Mouse (Mus musculus) testis, adult 2 months (tissue): ENCODE data around the gene AI464131. TPM values are rescaled to one million over a fixed set of nuclear protein-coding genes. Genes with fewer than 3 reads are reported as not detected.

Experiments
- H3K27ac ChIP-seq: fragments of 200-500 bp; 2 replicates; pipeline ENCODE4 v1.5.1; 2012; ENCODE audit warnings: low read depth, low read length; ENCODE audit not compliant: control insufficient read depth, insufficient read depth
- H3K27me3 ChIP-seq: fragments of 200-500 bp; 2 replicates; pipeline ENCODE4 v1.6.1; 2012; ENCODE audit warnings: mild to moderate bottlenecking, low read length, moderate library complexity; ENCODE audit not compliant: control insufficient read depth, insufficient read depth
- H3K36me3 ChIP-seq: fragments of 200-500 bp; 2 replicates; pipeline ENCODE4 v1.6.1; 2012; ENCODE audit warnings: mild to moderate bottlenecking, low read length; ENCODE audit not compliant: control insufficient read depth, insufficient read depth
- H3K4me1 ChIP-seq: fragments of 200-500 bp; 2 replicates; pipeline ENCODE4 v1.6.1; 2012; ENCODE audit warnings: low read length; ENCODE audit not compliant: control insufficient read depth, insufficient read depth
- H3K4me3 ChIP-seq: fragments of 200-500 bp; 2 replicates; pipeline ENCODE4 v1.5.1; 2012; ENCODE audit warnings: low read depth, mild to moderate bottlenecking, low read length, moderate library complexity, mixed read lengths; ENCODE audit not compliant: control insufficient read depth
- CTCF ChIP-seq: fragments of 200-500 bp; IDR thresholded peaks from 2 replicates; pipeline ENCODE4 v1.5.1; 2012; ENCODE audit warnings: low read depth, mild to moderate bottlenecking, inconsistent platforms, low read length, moderate library complexity; ENCODE audit not compliant: control insufficient read depth, insufficient read depth, insufficient replicate concordance
- POLR2A ChIP-seq: fragments of 200-500 bp; IDR thresholded peaks from 2 replicates; pipeline ENCODE4 v1.6.1; 2012; ENCODE audit warnings: low read depth, mild to moderate bottlenecking, inconsistent platforms, low read length, moderate library complexity; ENCODE audit not compliant: control insufficient read depth
- polyA plus RNA-seq: library from polyadenylated mRNA; depleted of rRNA; stranded (reverse); fragments of >200 nt; gene quantifications from 2 replicates; pipeline ENCODE4 v1.2.3, GENCODE M21; 2012; rRNA removed

Gene AI464131
- polyA plus RNA-seq, 1 experiment: 9.8 TPM

DNA sequence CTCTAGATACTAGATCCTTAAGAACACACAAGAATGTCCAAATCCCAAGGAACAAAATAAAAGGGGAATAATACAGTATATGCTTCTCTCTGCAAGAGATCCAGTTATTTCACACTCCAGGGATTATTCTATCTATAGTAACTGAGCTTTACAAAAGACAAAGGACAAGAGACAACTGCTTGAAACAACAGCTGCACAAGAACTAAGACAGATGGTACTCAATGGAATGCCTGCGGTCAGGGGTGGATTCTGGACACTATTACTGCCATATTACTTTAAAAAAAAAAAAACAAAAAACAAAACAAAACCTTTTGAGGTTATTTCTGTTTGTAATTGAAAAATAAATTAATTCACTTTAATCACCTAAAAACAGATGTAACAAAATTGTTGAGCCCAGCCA, 42.2 kb downstream of the AI464131 start:
- Histone ChIP-seq H3K4me1 (peaks cover 2% of the 10 kb centered on the region), H3K4me3 (no peak overlapping the region), H3K36me3 (no peaks in the 10 kb centered on the region; the same call in 1 of the 2 replicates), H3K27ac (no peak overlapping the region), H3K27me3 (no peaks in the 10 kb centered on the region)
- TF ChIP-seq CTCF (no peak), POLR2A (no peak)

DNA sequence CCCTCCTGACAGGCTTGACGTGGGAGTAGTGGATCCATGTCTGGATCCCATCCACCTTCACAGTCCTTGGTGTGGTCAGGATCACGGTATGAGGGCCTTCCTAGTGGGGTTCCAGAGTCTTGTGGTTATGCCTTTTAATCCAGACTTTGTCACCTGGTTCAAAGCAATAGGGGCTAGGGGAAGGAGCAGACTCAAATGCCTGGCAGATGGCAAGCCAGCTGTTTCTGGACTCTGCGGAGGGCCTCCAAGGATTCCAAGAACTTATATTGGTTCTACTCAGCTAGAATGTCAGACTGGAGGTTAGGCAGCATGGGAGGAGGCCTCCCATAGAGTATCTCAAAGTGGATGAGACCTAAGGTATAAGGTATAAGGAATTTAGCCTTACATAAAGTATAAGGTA, 55.3 kb downstream of the AI464131 start:
- no peaks in the 10 kb centered on the region for H3K27me3 ChIP-seq
- H3K4me3 ChIP-seq: no peak overlapping the region
- H3K4me1 ChIP-seq: no peaks in the 10 kb centered on the region
- TF ChIP-seq CTCF (no peak), POLR2A (no peak)
- no peak overlapping the region for H3K27ac ChIP-seq
- H3K36me3 ChIP-seq: no peaks in the 10 kb centered on the region

Other genes with a start within 250 kb of the AI464131 start
- 201 and 203 TPM in 2 replicates for gene Ubap2, start 227.9 kb downstream of the AI464131 start, polyA plus RNA-seq
- 71.2 and 84.7 TPM in 2 replicates for gene Dcaf12, start 188.2 kb downstream of the AI464131 start, polyA plus RNA-seq
- 44.2 and 47.8 TPM in 2 replicates for gene Ubap1, start 154.1 kb downstream of the AI464131 start, polyA plus RNA-seq
- 11.3 and 11.9 TPM in 2 replicates for gene Kif24, start 38.2 kb downstream of the AI464131 start, polyA plus RNA-seq
- 12.6 and 14.3 TPM in 2 replicates for gene Nudt2, start 37.9 kb downstream of the AI464131 start, polyA plus RNA-seq
- gene 1110017D15Rik, start 14.3 kb upstream of the AI464131 start, polyA plus RNA-seq: 1,051 and 1,062 TPM in 2 replicates
- gene Fam219a, start 66.5 kb upstream of the AI464131 start, polyA plus RNA-seq: 36.8 and 37.7 TPM in 2 replicates
- gene Dnaic1, start 66.7 kb upstream of the AI464131 start, polyA plus RNA-seq: 86.5 and 89.7 TPM in 2 replicates
- 3.7 and 4.2 TPM in 2 replicates for gene Enho, start 137.2 kb upstream of the AI464131 start, polyA plus RNA-seq
- 3.7 and 4.0 TPM in 2 replicates for gene Cntfr, start 194.0 kb upstream of the AI464131 start, polyA plus RNA-seq
- gene Il11ra1, start 196.9 kb upstream of the AI464131 start, polyA plus RNA-seq: 10.7 and 11.0 TPM in 2 replicates
- 21.8 and 27.5 TPM in 2 replicates for gene Rpp25l, start 210.5 kb upstream of the AI464131 start, polyA plus RNA-seq
- gene Dctn3, start 220.1 kb upstream of the AI464131 start, polyA plus RNA-seq: 84.2 and 90.3 TPM in 2 replicates
- gene Arid3c, start 228.1 kb upstream of the AI464131 start, polyA plus RNA-seq: 0.12 and 0.17 TPM in 2 replicates